Mouse (Mus musculus): ENCODE measurements around the gene Flcn.

DNA sequence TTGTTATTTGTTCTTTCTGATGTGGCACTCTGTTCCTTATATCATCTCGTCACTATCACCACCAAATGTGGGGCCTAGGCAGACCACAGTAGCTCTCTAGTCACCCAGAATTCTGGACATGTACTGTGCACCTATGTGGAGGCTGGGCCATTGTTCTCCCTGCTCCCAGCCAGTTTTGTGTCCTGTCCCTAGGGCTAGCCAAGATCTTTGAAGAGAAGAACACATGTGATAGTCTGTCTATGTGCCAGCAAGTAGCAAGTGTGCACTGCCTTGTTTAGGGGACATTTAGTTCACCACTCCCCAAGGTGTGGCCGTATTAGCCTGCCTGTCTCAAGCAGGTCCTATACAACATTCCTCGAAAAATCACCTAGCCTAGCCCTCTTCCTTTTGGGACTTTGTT, 60.8 kb downstream of the Flcn start:
- TF ChIP-seq POLR2A (IDR thresholded peaks at IDR 0.05; ENCODE audit: low read depth, low read length) (no peak), CTCF (IDR thresholded peaks at IDR 0.05; ENCODE audit: borderline replicate concordance, insufficient read depth, low read length) (no peak)
